In the genomic region with DNA sequence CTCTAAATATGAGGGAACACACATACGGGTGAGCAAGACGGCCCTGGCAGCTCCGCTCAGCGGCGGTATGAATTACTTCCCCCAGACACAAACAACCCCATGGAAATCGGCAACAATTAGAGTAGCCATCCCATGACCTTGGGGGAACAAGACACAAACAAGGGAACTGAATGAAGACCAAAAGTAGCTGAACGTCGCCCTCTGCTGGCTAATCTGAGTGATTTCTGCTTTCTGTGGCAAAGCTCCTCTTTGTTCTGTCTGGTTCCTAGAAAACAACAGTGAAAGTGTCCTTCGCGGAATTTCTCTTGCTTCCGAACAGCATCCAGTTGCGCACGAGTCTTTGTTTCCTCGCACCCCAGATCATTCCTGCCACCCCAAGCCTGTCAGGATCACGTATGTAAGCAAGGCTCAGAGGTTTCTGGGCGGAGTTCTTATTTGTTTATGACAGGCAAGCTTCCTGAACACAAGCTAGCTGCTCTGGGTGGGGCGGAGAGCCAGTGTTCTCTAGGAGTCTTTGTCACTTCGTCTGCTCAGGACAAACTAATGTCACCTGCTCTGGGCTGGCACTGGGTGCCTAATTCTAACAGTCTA, we compare ENCODE assay signal across 8 mouse cellular contexts. TPM values are rescaled to one million over a fixed set of nuclear protein-coding genes. Genes with fewer than 3 reads are reported as not detected.
A peak's percentile ranks its signal among the peaks of the same experiment; 100 is the strongest.
DNase-seq lines count a peak whose midpoint lies in the region; ATAC-seq and TF ChIP-seq lines count a peak whose summit lies in the region.

Rnasel (plus strand) TSS at position 216 of the 591 bp plus-strand sequence.

- no peaks in the 10 kb centered on the region for H3K9me3 ChIP-seq in intestine, embryonic 15.5 days
- no peaks in the 10 kb centered on the region for H3K9me3 ChIP-seq in limb, embryonic 13.5 days
- H3K9me3 ChIP-seq in midbrain, embryonic 14.5 days (ENCODE audit: control insufficient read depth, low read length): no peaks in the 10 kb centered on the region

- peaks cover 23% of the 10 kb centered on the region; the same call in 1 of the 2 replicates for H3K4me1 ChIP-seq in intestine, embryonic 15.5 days (replicated peaks)
- peaks cover 33% of the 10 kb centered on the region for H3K4me1 ChIP-seq in limb, embryonic 13.5 days
- peaks cover 27% of the 10 kb centered on the region for H3K4me1 ChIP-seq in midbrain, embryonic 14.5 days (ENCODE audit: control insufficient read depth, insufficient read depth, low read length)
- peaks cover 2% of the 10 kb centered on the region; the same call in 1 of the 2 replicates for H3K4me1 ChIP-seq in spleen, adult 2 months (ENCODE audit: control insufficient read depth, insufficient read depth, insufficient read length)

- no peak for TF ChIP-seq POLR2A in spleen, adult 2 months (IDR thresholded peaks at IDR 0.05; ENCODE audit: low read depth, low read length)

- no peaks in the 10 kb centered on the region for H3K27me3 ChIP-seq in intestine, embryonic 15.5 days (replicated peaks)
- H3K27me3 ChIP-seq in limb, embryonic 13.5 days: no peaks in the 10 kb centered on the region
- no peaks in the 10 kb centered on the region for H3K27me3 ChIP-seq in midbrain, embryonic 14.5 days (ENCODE audit: control insufficient read depth, insufficient read depth, low read length)
- H3K27me3 ChIP-seq in spleen, adult 2 months (ENCODE audit: control insufficient read depth, insufficient read depth, low read length): no peaks in the 10 kb centered on the region

- H3K4me3 ChIP-seq in intestine, embryonic 15.5 days (replicated peaks): peak within 1 kb of the TSS; percentile 36
- peak within 1 kb of the TSS; percentile 41 for H3K4me3 ChIP-seq in limb, embryonic 13.5 days
- peak within 1 kb of the TSS; percentile 46 for H3K4me3 ChIP-seq in midbrain, embryonic 14.5 days (replicated peaks; ENCODE audit: low read depth, low read length)
- H3K4me3 ChIP-seq in spleen, adult 2 months (ENCODE audit: extremely low read depth, insufficient read depth, insufficient read length): peak within 1 kb of the TSS; percentile 64

- 3% methylated on average over 18 of the region's 18 CpGs for WGBS in intestine, embryonic 15.5 days
- WGBS in limb, embryonic 13.5 days: 3% methylated on average over 18 of the region's 18 CpGs
- 2% methylated on average over 18 of the region's 18 CpGs for WGBS in midbrain, embryonic 14.5 days
- WGBS in spleen, adult 2 months: 1% methylated on average over 18 of the region's 18 CpGs

- peak; percentile 62; the same call in 1 of the 2 replicates for TF ChIP-seq CTCF in spleen, adult 2 months (IDR thresholded peaks at IDR 0.05; ENCODE audit: extremely low read depth, insufficient read depth, insufficient read length, insufficient replicate concordance)

- H3K27ac ChIP-seq in intestine, embryonic 15.5 days: peak within 1 kb of the TSS; percentile 76
- H3K27ac ChIP-seq in limb, embryonic 13.5 days: peak within 1 kb of the TSS; percentile 24; the same call in 1 of the 2 replicates
- peak within 1 kb of the TSS; percentile 87 for H3K27ac ChIP-seq in midbrain, embryonic 14.5 days (replicated peaks; ENCODE audit: low read depth, low read length)
- peak within 1 kb of the TSS; percentile 77 for H3K27ac ChIP-seq in spleen, adult 2 months (ENCODE audit: insufficient read depth, low read length)

- no peaks in the 10 kb centered on the region for H3K36me3 ChIP-seq in intestine, embryonic 15.5 days
- no peaks in the 10 kb centered on the region for H3K36me3 ChIP-seq in limb, embryonic 13.5 days
- H3K36me3 ChIP-seq in midbrain, embryonic 14.5 days (ENCODE audit: control insufficient read depth, insufficient read depth, low read length): peaks cover 7% of the 10 kb centered on the region; the same call in 1 of the 2 replicates
- H3K36me3 ChIP-seq in spleen, adult 2 months (ENCODE audit: control insufficient read depth, insufficient read depth, low read length): no peaks in the 10 kb centered on the region

- ATAC-seq in intestine, embryonic 15.5 days: peak; percentile 70
- peak; percentile 52 for ATAC-seq in limb, embryonic 13.5 days (ENCODE audit: low FRiP score, low read depth)
- peak; percentile 64 for ATAC-seq in midbrain, embryonic 14.5 days (ENCODE audit: low FRiP score, low TSS enrichment)

- H3K4me2 ChIP-seq in intestine, embryonic 15.5 days (replicated peaks): peak within 1 kb of the TSS; percentile 64
- peak within 1 kb of the TSS; percentile 61 for H3K4me2 ChIP-seq in limb, embryonic 13.5 days (replicated peaks)
- H3K4me2 ChIP-seq in midbrain, embryonic 14.5 days (ENCODE audit: low read length): peak within 1 kb of the TSS; percentile 70

- DNase-seq in 3134 (ENCODE audit: extremely low read depth, insufficient read length, low spot score) (peak; percentile 31), ZHBTc4 (ENCODE audit: low read depth, low spot score) (peak; percentile 94)
- DNase-seq in embryo, embryonic 10 days (ENCODE audit: low spot score): peak; percentile 94
- DNase-seq in gastrocnemius, postnatal 4 days (ENCODE audit: low spot score in 2 of 2): peak in 1 of 2 experiments; percentile 72
- peak; percentile 93 for DNase-seq in midbrain, embryonic 14.5 days
- DNase-seq in spleen, adult 2 months (ENCODE audit: low read depth in 1 of 2, low spot score in 2 of 2): peak; percentile 63 to 78

- H3K9ac ChIP-seq in intestine, embryonic 15.5 days: peak within 1 kb of the TSS; percentile 44; the same call in 1 of the 2 replicates
- peak within 1 kb of the TSS; percentile 63 for H3K9ac ChIP-seq in limb, embryonic 13.5 days
- H3K9ac ChIP-seq in midbrain, embryonic 14.5 days (replicated peaks; ENCODE audit: low read length): peak within 1 kb of the TSS; percentile 79

RNA-seq across cellular contexts. Expression of gene Rnasel, which starts in this region (rescaled TPM):
- 10 to 100 TPM; 15.2 to 15.9 TPM for total RNA-seq in gastrocnemius, postnatal 4 days (2021)
- 22.9 and 24.5 TPM in 2 replicates for polyA plus RNA-seq in intestine, embryonic 15.5 days (2015; fragmentation: Nextera tagmentation; extraction: Ambion mirVana)
- polyA plus RNA-seq in limb, embryonic 13.5 days (2015; fragmentation: Nextera tagmentation; extraction: Ambion mirVana): 12.3 and 12.4 TPM in 2 replicates
- polyA plus RNA-seq in midbrain, embryonic 14.5 days (2014; fragmentation: Nextera tagmentation; extraction: Ambion mirVana): 37.8 and 55.6 TPM in 2 replicates
- polyA plus RNA-seq in spleen, adult 2 months (2012; rRNA removed): 5.1 and 7.0 TPM in 2 replicates

Comparison
In these comparisons a context has a peak if more than half of its experiments do, and no peak if none do; other contexts are left out.
1. H3K27ac ChIP-seq: peak in every context shown above with its lines; median percentile 87 in midbrain, embryonic 14.5 days; 77 in spleen, adult 2 months; 76 in intestine, embryonic 15.5 days; 24 in limb, embryonic 13.5 days.